In the genomic region with DNA sequence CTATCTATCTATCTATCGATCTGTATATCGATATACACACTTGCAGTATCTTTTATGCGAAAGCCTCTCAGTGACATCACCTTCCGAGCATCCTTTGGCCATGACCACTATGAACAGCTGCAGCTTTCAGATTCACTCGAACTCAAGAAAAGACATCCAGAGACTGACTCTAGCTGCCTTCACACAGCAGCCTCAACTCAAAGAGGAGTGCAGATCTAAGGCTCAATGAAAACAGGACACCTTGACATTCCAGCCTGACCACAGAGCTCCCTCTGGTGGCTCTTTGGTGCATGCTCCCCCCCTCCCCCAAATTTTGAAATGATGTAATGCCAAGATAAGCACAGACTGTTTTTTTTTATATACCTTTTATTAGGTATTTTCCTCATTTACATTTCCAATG, we compare ENCODE assay signal across 10 mouse cellular contexts.
DNase-seq lines count a peak whose midpoint lies in the region; ATAC-seq and TF ChIP-seq lines count a peak whose summit lies in the region.
"Had no signal": no experiment of that assay in that cellular context is flagged by ENCODE, and none has a peak within 500 bp of the region (broad histone marks: within the 10 kb centered on the region; RNA-seq: fewer than 3 reads in every experiment).

No protein-coding gene starts in this region.

- no peak overlapping the region for H3K4me2 ChIP-seq in intestine, postnatal 0 days (replicated peaks; ENCODE audit: low read depth)
- H3K4me2 ChIP-seq in intestine, embryonic 16.5 days (ENCODE audit: low read depth, low read length), result no peak overlapping the region
- no peak overlapping the region for H3K4me2 ChIP-seq in embryonic facial prominence, embryonic 11.5 days (ENCODE audit: low read depth, low read length)
- H3K4me2 ChIP-seq: embryonic facial prominence, embryonic 13.5 days; limb, embryonic 12.5 days; stomach, embryonic 15.5 days had no signal

- TF ChIP-seq CTCF in intestine, postnatal 0 days (IDR thresholded peaks at IDR 0.05; ENCODE audit: low read depth), result peak; percentile 77

- H3K36me3 ChIP-seq in intestine, postnatal 0 days (ENCODE audit: control insufficient read depth, insufficient read depth), result no peaks in the 10 kb centered on the region
- H3K36me3 ChIP-seq in intestine, embryonic 16.5 days (ENCODE audit: control insufficient read depth, insufficient read depth, low read length), result no peaks in the 10 kb centered on the region
- H3K36me3 ChIP-seq in ES-E14 (ENCODE audit: control insufficient read depth, insufficient read depth, low read length, poor library complexity, severe bottlenecking), result no peaks in the 10 kb centered on the region; the same call in 1 of the 2 replicates
- H3K36me3 ChIP-seq in embryonic facial prominence, embryonic 11.5 days (replicated peaks; ENCODE audit: control insufficient read depth, insufficient read depth, low read depth, low read length), result no peaks in the 10 kb centered on the region
- H3K36me3 ChIP-seq: embryonic facial prominence, embryonic 13.5 days; limb, embryonic 12.5 days; stomach, embryonic 15.5 days had no signal

- H3K27ac ChIP-seq in intestine, postnatal 0 days (ENCODE audit: low read depth, low read length), result no peak overlapping the region
- H3K27ac ChIP-seq in intestine, embryonic 16.5 days (ENCODE audit: low read length), result no peak overlapping the region
- H3K27ac ChIP-seq in ES-E14 (ENCODE audit: insufficient read depth, low read depth, low read length, poor library complexity, severe bottlenecking), result no peak overlapping the region
- H3K27ac ChIP-seq in embryonic facial prominence, embryonic 11.5 days (replicated peaks; ENCODE audit: low read depth, low read length), result no peak overlapping the region
- H3K27ac ChIP-seq: stomach, embryonic 15.5 days had no signal

- peak; percentile 24 to 31 for DNase-seq in B cell, adult 2 months
- DNase-seq in ES-E14 (ENCODE audit: low read depth, low spot score), result no peak
- peak; percentile 65 for DNase-seq in embryonic facial prominence, embryonic 11.5 days (ENCODE audit: low spot score)
- DNase-seq in thymus, postnatal 4 days, result peak; percentile 48
- no peak for DNase-seq in layer of hippocampus, adult 9-10 months (ENCODE audit: low spot score)

- 79% methylated on average over 5 of the region's 5 CpGs for WGBS in intestine, postnatal 0 days
- WGBS in intestine, embryonic 16.5 days, result 77% methylated on average over 5 of the region's 5 CpGs
- WGBS in embryonic facial prominence, embryonic 11.5 days, result 78% methylated on average over 5 of the region's 5 CpGs

- H3K9me3 ChIP-seq in intestine, postnatal 0 days (ENCODE audit: control insufficient read depth), result no peaks in the 10 kb centered on the region
- H3K9me3 ChIP-seq in intestine, embryonic 16.5 days (ENCODE audit: control insufficient read depth, low read length), result no peaks in the 10 kb centered on the region
- H3K9me3 ChIP-seq in ES-E14 (ENCODE audit: control insufficient read depth, insufficient read depth, low read depth, low read length), result no peaks in the 10 kb centered on the region
- no peaks in the 10 kb centered on the region for H3K9me3 ChIP-seq in embryonic facial prominence, embryonic 11.5 days (replicated peaks; ENCODE audit: control insufficient read depth, low read length)
- H3K9me3 ChIP-seq: embryonic facial prominence, embryonic 13.5 days; limb, embryonic 12.5 days; stomach, embryonic 15.5 days had no signal

- H3K4me3 ChIP-seq in intestine, postnatal 0 days (ENCODE audit: low read depth, low read length), result no peak overlapping the region
- no peak overlapping the region for H3K4me3 ChIP-seq in intestine, embryonic 16.5 days (ENCODE audit: low read length)
- no peak overlapping the region for H3K4me3 ChIP-seq in ES-E14 (ENCODE audit: insufficient read depth in 1 of 2, low read depth in 1 of 2, low read length in 2 of 2, poor library complexity in 1 of 2, severe bottlenecking in 1 of 2)
- no peak overlapping the region for H3K4me3 ChIP-seq in embryonic facial prominence, embryonic 11.5 days (ENCODE audit: low read depth, low read length)
- H3K4me3 ChIP-seq: embryonic facial prominence, embryonic 13.5 days; limb, embryonic 12.5 days; stomach, embryonic 15.5 days had no signal

- in situ Hi-C loops in ES-E14 (cut with MboI; ENCODE audit: low sequenced_read_pairs in 2 of 2, unreplicated experiment in 2 of 2), result no loop called here

- ATAC-seq in intestine, postnatal 0 days, result no peak
- ATAC-seq in intestine, embryonic 16.5 days, result no peak
- ATAC-seq in embryonic facial prominence, embryonic 11.5 days (replicated peaks; ENCODE audit: insufficient number of reproducible peaks, low FRiP score, low TSS enrichment, low read depth), result no peak

- H3K9ac ChIP-seq in intestine, postnatal 0 days (ENCODE audit: low read depth, low read length), result no peak overlapping the region
- no peak overlapping the region for H3K9ac ChIP-seq in intestine, embryonic 16.5 days (ENCODE audit: low read depth, low read length)
- no peak overlapping the region for H3K9ac ChIP-seq in ES-E14 (ENCODE audit: insufficient read depth, low read depth, low read length, poor library complexity, severe bottlenecking)
- no peak overlapping the region for H3K9ac ChIP-seq in embryonic facial prominence, embryonic 11.5 days (replicated peaks; ENCODE audit: low read length)
- H3K9ac ChIP-seq: embryonic facial prominence, embryonic 13.5 days; limb, embryonic 12.5 days; stomach, embryonic 15.5 days had no signal

- peaks cover 9% of the 10 kb centered on the region for H3K4me1 ChIP-seq in intestine, postnatal 0 days (replicated peaks; ENCODE audit: control insufficient read depth, insufficient read depth, low read length)
- peaks cover 11% of the 10 kb centered on the region for H3K4me1 ChIP-seq in intestine, embryonic 16.5 days (ENCODE audit: control insufficient read depth, insufficient read depth, low read length)
- peaks cover 5 to 7% of the 10 kb centered on the region in 2 experiments for H3K4me1 ChIP-seq in ES-E14 (ENCODE audit: control insufficient read depth in 2 of 2, insufficient read depth in 2 of 2, low read length in 2 of 2, poor library complexity in 1 of 2)
- peaks cover 3% of the 10 kb centered on the region; the same call in 1 of the 2 replicates for H3K4me1 ChIP-seq in embryonic facial prominence, embryonic 11.5 days (ENCODE audit: control insufficient read depth, insufficient read depth, low read length)

- H3K27me3 ChIP-seq in intestine, postnatal 0 days (replicated peaks; ENCODE audit: control insufficient read depth, insufficient read depth, low read length), result 0 out of 2 replicates have a peak, but pooled peaks cover 4% of the 10 kb centered on the region
- no peaks in the 10 kb centered on the region for H3K27me3 ChIP-seq in intestine, embryonic 16.5 days (replicated peaks; ENCODE audit: control insufficient read depth, insufficient read depth, low read length)
- no peaks in the 10 kb centered on the region; the same call in 1 of the 2 replicates for H3K27me3 ChIP-seq in embryonic facial prominence, embryonic 11.5 days (ENCODE audit: control insufficient read depth, insufficient read depth, low read length)
- H3K27me3 ChIP-seq: stomach, embryonic 15.5 days had no signal

TF ChIP-seq in ES-E14, 5 proteins besides CTCF, POLR2A, EP300 and RAD21:
- TF ChIP-seq ZC3H11A (IDR thresholded peaks at IDR 0.05; ENCODE audit: borderline replicate concordance, low read depth, low read length) (peak; percentile 58; the same call in 1 of the 2 replicates), HCFC1 (IDR thresholded peaks at IDR 0.05; ENCODE audit: borderline replicate concordance, insufficient read depth, low read length) (no peak)
TF ChIP-seq in ES-E14: peak in this region for 1.

Comparison
In these comparisons a context has a peak if more than half of its experiments do, and no peak if none do; other contexts are left out.
1. DNase-seq: peak in B cell, adult 2 months (2 of 2), embryonic facial prominence, embryonic 11.5 days (single experiment) and thymus, postnatal 4 days (single experiment); none in ES-E14 (single experiment) and layer of hippocampus, adult 9-10 months (single experiment).